Mouse (Mus musculus): ENCODE results near the gene Slf1. TPM values are rescaled to one million over a fixed set of nuclear protein-coding genes. Genes with fewer than 3 reads are reported as not detected.

The Slf1 gene
- polyA plus RNA-seq, 1 experiment from 2014 or later: 56.3 TPM

- Histone ChIP-seq H3K4me1 (no peaks in the 10 kb centered on the region), H3K27me3 (replicated peaks; ENCODE audit: low read depth, poor library complexity, severe bottlenecking) (no peaks in the 10 kb centered on the region), H3K36me3 (replicated peaks) (peaks cover 34% of the 10 kb centered on the region), H3K9me3 (no peaks in the 10 kb centered on the region), H3K27ac (replicated peaks) (no peak overlapping the region), H3K4me3 (no peak overlapping the region)
- WGBS: 87% methylated on average over 3 of the region's 3 CpGs
- DNase-seq (ENCODE audit: low spot score): no peak
Measured at GRCm38 (mm10) chr13:77049736-77050135, 85.5 kb downstream of the Slf1 start.

DNA sequence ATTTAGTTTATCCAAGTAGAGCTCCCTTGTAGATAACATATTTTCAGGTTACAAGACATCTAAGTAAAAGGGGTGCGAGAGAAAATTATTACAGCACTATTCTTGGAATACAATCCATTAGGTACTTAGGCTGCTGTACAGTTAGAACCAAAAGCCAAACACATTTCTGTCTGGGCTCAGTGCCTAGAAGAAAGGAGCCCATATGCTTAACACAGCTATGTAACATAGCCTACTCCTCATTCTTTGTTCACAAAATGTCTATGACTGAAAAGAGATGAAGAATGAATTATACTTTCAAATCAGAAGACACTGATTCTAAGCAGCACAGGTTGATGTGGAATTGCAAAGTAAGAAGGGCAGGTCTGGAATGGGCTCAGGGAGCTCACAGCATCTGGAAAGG, 86.8 kb downstream of the Slf1 start:
- no peaks in the 10 kb centered on the region for H3K9me3 ChIP-seq
- no peak for DNase-seq (ENCODE audit: low spot score)
- H3K27me3 ChIP-seq (replicated peaks; ENCODE audit: low read depth, poor library complexity, severe bottlenecking): no peaks in the 10 kb centered on the region
- 91% methylated on average over 1 of the region's 1 CpGs for WGBS
- H3K36me3 ChIP-seq (replicated peaks): peaks cover 30% of the 10 kb centered on the region
- no peak overlapping the region for H3K4me3 ChIP-seq
- no peak overlapping the region for H3K27ac ChIP-seq (replicated peaks)
- no peaks in the 10 kb centered on the region for H3K4me1 ChIP-seq

DNA sequence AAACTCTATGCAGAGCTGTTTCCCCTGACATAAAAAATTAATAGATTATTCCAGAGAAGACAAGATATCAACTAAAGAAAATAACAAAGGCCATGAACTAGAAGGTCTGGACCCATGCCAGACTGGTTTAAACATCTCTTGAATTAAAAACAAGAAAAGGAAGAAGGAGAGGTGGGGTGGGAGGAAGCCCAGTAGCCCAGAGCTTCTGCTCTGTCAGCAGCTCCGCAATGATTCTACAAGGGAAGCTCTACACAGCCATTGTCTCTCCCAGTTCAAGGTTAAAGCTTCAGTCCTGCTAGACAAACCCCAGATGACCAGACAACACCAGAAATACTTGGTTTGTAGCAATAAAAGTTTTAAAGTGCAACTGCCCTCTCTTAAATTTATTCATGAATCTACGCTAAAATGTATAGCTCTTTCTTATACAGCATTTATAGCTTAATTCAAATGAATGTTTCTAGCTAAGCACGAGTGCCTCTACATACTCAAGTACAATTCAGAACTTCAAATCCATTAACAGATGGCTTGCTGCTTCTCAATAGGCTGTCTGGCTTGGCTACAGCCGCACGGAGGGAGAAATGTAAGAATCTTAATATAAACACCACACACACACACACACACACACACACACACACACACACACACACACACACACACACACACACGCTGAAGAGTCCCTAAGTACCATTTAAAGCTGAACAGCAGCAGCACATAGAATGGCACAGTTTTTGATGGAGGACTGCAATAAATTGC, 87.9 kb downstream of the Slf1 start:
- Histone ChIP-seq H3K27me3 (replicated peaks; ENCODE audit: low read depth, poor library complexity, severe bottlenecking) (no peaks in the 10 kb centered on the region), H3K36me3 (replicated peaks) (peaks cover 35% of the 10 kb centered on the region), H3K9me3 (no peaks in the 10 kb centered on the region), H3K4me1 (no peaks in the 10 kb centered on the region), H3K4me3 (no peak overlapping the region), H3K27ac (replicated peaks) (no peak overlapping the region)
- WGBS: 90% methylated on average over 6 of the region's 6 CpGs
- DNase-seq (ENCODE audit: low spot score): no peak

- WGBS: 93% methylated on average over 10 of the region's 10 CpGs
Measured at GRCm38 (mm10) chr13:77046416-77046815, 88.9 kb downstream of the Slf1 start.

DNA sequence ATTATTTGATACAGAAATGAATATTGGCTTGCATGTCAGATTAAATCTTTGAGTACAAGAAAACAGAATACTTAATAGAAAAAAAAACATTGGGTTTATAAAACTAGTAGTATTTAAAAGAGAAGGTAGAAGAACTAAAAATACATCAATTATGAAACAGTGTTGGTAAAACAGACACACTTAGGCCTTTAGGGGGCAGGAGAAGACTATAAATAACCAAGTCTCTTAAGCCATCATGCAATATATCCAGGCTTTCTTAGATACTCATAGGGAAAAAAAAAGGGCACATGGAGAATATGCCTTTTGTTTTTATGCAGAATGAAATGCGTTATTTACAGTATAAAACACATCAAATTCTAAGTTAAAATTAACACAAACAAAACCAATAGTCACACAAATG, 89.9 kb downstream of the Slf1 start:
- no peak overlapping the region for H3K27ac ChIP-seq (replicated peaks)
- 91% methylated on average over 1 of the region's 1 CpGs for WGBS
- H3K4me3 ChIP-seq: no peak overlapping the region
- no peak for DNase-seq (ENCODE audit: low spot score)
- H3K36me3 ChIP-seq (replicated peaks): peaks cover 37% of the 10 kb centered on the region
- no peaks in the 10 kb centered on the region for H3K27me3 ChIP-seq (replicated peaks; ENCODE audit: low read depth, poor library complexity, severe bottlenecking)
- no peaks in the 10 kb centered on the region for H3K4me1 ChIP-seq
- H3K9me3 ChIP-seq: no peaks in the 10 kb centered on the region

More at GRCm38 (mm10) chr13:77046416-77046815, 88.9 kb downstream of the Slf1 start:
- no peak for DNase-seq (ENCODE audit: low spot score)
- no peaks in the 10 kb centered on the region for H3K4me1 ChIP-seq
- no peaks in the 10 kb centered on the region for H3K9me3 ChIP-seq
- no peaks in the 10 kb centered on the region for H3K27me3 ChIP-seq (replicated peaks; ENCODE audit: low read depth, poor library complexity, severe bottlenecking)
- no peak overlapping the region for H3K27ac ChIP-seq (replicated peaks)
- H3K36me3 ChIP-seq (replicated peaks): peaks cover 36% of the 10 kb centered on the region
- H3K4me3 ChIP-seq: no peak overlapping the region

DNA sequence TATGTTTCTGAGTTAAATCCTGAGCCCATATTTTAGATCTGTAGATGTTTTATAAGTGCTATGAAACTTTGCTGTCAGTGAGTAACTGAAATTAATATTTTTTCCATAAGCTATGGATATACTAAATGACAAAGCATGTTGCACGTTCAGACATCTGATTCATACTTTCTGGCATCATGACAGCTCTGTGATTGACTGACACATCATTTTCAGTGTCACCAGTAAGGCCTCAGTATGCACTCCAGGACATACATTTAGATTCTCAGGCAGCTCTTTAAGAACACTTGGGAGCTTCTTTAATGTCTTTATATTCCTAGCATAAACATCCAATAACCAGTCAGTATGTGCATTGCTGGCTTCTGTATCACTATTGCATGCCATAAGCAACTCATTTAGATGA, 91.9 kb downstream of the Slf1 start:
- peaks cover 29% of the 10 kb centered on the region for H3K36me3 ChIP-seq (replicated peaks)
- no peak for DNase-seq (ENCODE audit: low spot score)
- H3K9me3 ChIP-seq: no peaks in the 10 kb centered on the region
- no peak overlapping the region for H3K4me3 ChIP-seq
- 84% methylated on average over 1 of the region's 1 CpGs for WGBS
- H3K27me3 ChIP-seq (replicated peaks; ENCODE audit: low read depth, poor library complexity, severe bottlenecking): no peaks in the 10 kb centered on the region
- no peak overlapping the region for H3K27ac ChIP-seq (replicated peaks)
- H3K4me1 ChIP-seq: no peaks in the 10 kb centered on the region

- no peaks in the 10 kb centered on the region for H3K4me1 ChIP-seq
- DNase-seq (ENCODE audit: low spot score): no peak
- no peak overlapping the region for H3K27ac ChIP-seq (replicated peaks)
- no peaks in the 10 kb centered on the region for H3K36me3 ChIP-seq (replicated peaks)
- H3K4me3 ChIP-seq: no peak overlapping the region
- H3K27me3 ChIP-seq (replicated peaks; ENCODE audit: low read depth, poor library complexity, severe bottlenecking): no peaks in the 10 kb centered on the region
- no peaks in the 10 kb centered on the region for H3K9me3 ChIP-seq
- WGBS: 69% methylated on average over 5 of the region's 5 CpGs
Measured at GRCm38 (mm10) chr13:77029594-77029993, 105.7 kb downstream of the Slf1 start.

- no peaks in the 10 kb centered on the region for H3K27me3 ChIP-seq (replicated peaks; ENCODE audit: low read depth, poor library complexity, severe bottlenecking)
- H3K27ac ChIP-seq (replicated peaks): no peak overlapping the region
- no peak overlapping the region for H3K4me3 ChIP-seq
- no peak for DNase-seq (ENCODE audit: low spot score)
- H3K36me3 ChIP-seq (replicated peaks): no peaks in the 10 kb centered on the region
- H3K4me1 ChIP-seq: no peaks in the 10 kb centered on the region
- 89% methylated on average over 2 of the region's 2 CpGs for WGBS
- no peaks in the 10 kb centered on the region for H3K9me3 ChIP-seq
Measured at GRCm38 (mm10) chr13:77018851-77019250, 116.4 kb downstream of the Slf1 start.

DNA sequence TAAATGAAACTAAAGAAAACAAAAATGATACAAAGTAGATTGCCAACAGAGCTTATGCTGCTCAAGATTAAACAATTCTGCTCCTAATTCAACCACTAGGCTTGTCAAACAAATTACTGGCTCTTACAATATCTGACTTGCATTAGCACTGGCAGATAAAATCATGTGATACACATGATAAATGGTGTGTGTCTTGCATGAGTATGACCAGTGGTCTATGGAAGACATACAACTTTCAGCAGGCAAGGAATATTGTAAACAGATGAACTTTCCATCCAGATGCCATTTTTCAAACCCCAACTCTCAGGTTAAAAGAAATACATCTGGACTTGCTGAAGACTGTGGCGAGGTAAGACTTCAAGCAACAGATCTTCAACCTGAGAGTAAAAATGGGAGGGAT, 131.6 kb downstream of the Slf1 start:
- Histone ChIP-seq H3K4me1 (peaks cover 14% of the 10 kb centered on the region), H3K27me3 (replicated peaks; ENCODE audit: low read depth, poor library complexity, severe bottlenecking) (no peaks in the 10 kb centered on the region), H3K36me3 (replicated peaks) (no peaks in the 10 kb centered on the region), H3K4me3 (no peak overlapping the region), H3K9me3 (no peaks in the 10 kb centered on the region), H3K27ac (replicated peaks) (no peak overlapping the region)
- no peak for DNase-seq (ENCODE audit: low spot score)
- WGBS: 79% methylated on average over 1 of the region's 1 CpGs

GRCm38 (mm10) chr13:77002628-77003027, 132.6 kb downstream of the Slf1 start:
- peaks cover 14% of the 10 kb centered on the region for H3K4me1 ChIP-seq
- no peaks in the 10 kb centered on the region for H3K27me3 ChIP-seq (replicated peaks; ENCODE audit: low read depth, poor library complexity, severe bottlenecking)
- H3K27ac ChIP-seq (replicated peaks): peak overlapping the region; percentile 16
- 41% methylated on average over 3 of the region's 3 CpGs for WGBS
- no peaks in the 10 kb centered on the region for H3K36me3 ChIP-seq (replicated peaks)
- DNase-seq (ENCODE audit: low spot score): peak; percentile 40
- H3K9me3 ChIP-seq: no peaks in the 10 kb centered on the region
- no peak overlapping the region for H3K4me3 ChIP-seq

Other genes starting within 250 kb of the Slf1 start
- 10.3 and 11.7 TPM in 2 replicates for gene 2210408I21Rik, start 67 bp upstream of the Slf1 start, polyA plus RNA-seq (2016; fragmentation: Nextera tagmentation; extraction: Ambion mirVana)